Mouse (Mus musculus) G1E (cell line): ENCODE data around the gene Sbf2.

ENCODE experiments used
- CTCF ChIP-seq: IDR thresholded peaks from 2 replicates; pipeline ENCODE4 v1.5.1; 2012; ENCODE audit warnings: low read depth, low read length, inconsistent platforms, mixed read lengths
- GATA1 ChIP-seq: IDR thresholded peaks from 2 replicates; pipeline ENCODE4 v1.6.1; 2012; ENCODE audit warnings: borderline replicate concordance, low read length, inconsistent platforms, mixed read lengths

DNA sequence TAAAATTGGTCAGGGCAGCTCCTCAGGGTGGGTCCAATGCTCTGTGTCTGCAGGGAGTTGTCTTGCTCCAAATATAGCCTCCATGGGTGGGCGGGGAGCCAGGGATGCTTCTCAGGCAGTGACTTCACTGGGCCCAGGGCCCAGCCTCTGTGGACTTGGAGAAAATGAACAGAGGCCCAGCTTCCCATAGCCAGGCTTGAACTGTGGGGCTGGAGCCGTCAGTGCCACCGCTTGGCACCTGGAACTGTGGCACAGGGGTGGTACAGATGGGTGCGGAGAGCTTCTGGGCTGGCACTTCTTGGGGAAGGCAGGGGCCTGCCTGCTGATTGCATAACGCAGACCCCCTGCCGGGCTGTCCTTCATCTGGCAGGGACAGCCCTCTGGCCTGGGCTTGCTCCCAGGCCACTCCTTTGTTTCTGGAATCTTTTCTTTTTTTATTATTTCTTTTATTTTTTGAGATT, 326.0 kb downstream of the Sbf2 start:
- TF ChIP-seq CTCF = no peak
- TF ChIP-seq GATA1 = no peak
